Mouse (Mus musculus) C2C12 (cell line): ENCODE data around the gene Syncrip. TPM values are rescaled to one million over a fixed set of nuclear protein-coding genes. Genes with fewer than 3 reads are reported as not detected.

ENCODE experiments used
- H3K27me3 ChIP-seq: one replicate; pipeline ENCODE4 v1.6.1; 2011; ENCODE audit not compliant: control insufficient read depth, insufficient read depth, insufficient read length
- H3K36me3 ChIP-seq: one replicate; pipeline ENCODE4 v1.6.1; 2011; ENCODE audit not compliant: control insufficient read depth, insufficient read depth
- H3K4me3 ChIP-seq: one replicate; pipeline ENCODE4 v1.5.1; 2011; ENCODE audit warnings: mild to moderate bottlenecking, control low read depth; ENCODE audit not compliant: poor library complexity, insufficient read depth, severe bottlenecking
- H3K79me2 ChIP-seq: one replicate; pipeline ENCODE4 v1.6.1; 2011; ENCODE audit not compliant: control insufficient read depth, insufficient read depth
- H3K79me3 ChIP-seq: one replicate; pipeline ENCODE4 v1.6.1; 2011; ENCODE audit warnings: low read depth, control low read depth
- H3ac ChIP-seq: one replicate; pipeline ENCODE3; 2011; ENCODE audit warnings: low read depth; ENCODE audit not compliant: control insufficient read depth, insufficient read length
- CEBPB ChIP-seq: IDR thresholded peaks from one replicate; pipeline ENCODE4 v1.6.1; 2011; ENCODE audit warnings: low read depth, mild to moderate bottlenecking, control low read depth, moderate library complexity
- CTCF ChIP-seq: IDR thresholded peaks from one replicate; pipeline ENCODE4 v1.5.1; 2011; ENCODE audit not compliant: control insufficient read depth, insufficient read depth, insufficient read length
- FOSL1 ChIP-seq: IDR thresholded peaks from one replicate; pipeline ENCODE4 v1.8.0; 2011; ENCODE audit warnings: mild to moderate bottlenecking, low read length; ENCODE audit not compliant: poor library complexity, insufficient read depth, severe bottlenecking
- MAX ChIP-seq: IDR thresholded peaks from one replicate; pipeline ENCODE4 v1.6.1; 2011; ENCODE audit warnings: mild to moderate bottlenecking, control low read depth
- MYOD1 ChIP-seq: IDR thresholded peaks from one replicate; pipeline ENCODE4 v1.6.1; 2011; ENCODE audit warnings: low read depth; ENCODE audit not compliant: control insufficient read depth, insufficient read length
- MYOG ChIP-seq: IDR thresholded peaks from one replicate; pipeline ENCODE4 v1.6.1; 2011; ENCODE audit not compliant: control insufficient read depth, insufficient read length; ENCODE audit errors: extremely low read depth
- USF1 ChIP-seq: IDR thresholded peaks from one replicate; pipeline ENCODE4 v1.6.1; 2011; ENCODE audit warnings: low read depth, mild to moderate bottlenecking, control low read depth, moderate library complexity
- polyA plus RNA-seq: library from polyadenylated mRNA; unstranded; fragments of >200 nt; fragmentation: generic; extraction: Trizol; gene quantifications from one replicate; pipeline ENCODE4 v1.2.1, GENCODE M21; 2012; ENCODE audit warnings: missing spikeins

Gene Syncrip
- polyA plus RNA-seq, 1 experiment, result 66.9 TPM

DNA sequence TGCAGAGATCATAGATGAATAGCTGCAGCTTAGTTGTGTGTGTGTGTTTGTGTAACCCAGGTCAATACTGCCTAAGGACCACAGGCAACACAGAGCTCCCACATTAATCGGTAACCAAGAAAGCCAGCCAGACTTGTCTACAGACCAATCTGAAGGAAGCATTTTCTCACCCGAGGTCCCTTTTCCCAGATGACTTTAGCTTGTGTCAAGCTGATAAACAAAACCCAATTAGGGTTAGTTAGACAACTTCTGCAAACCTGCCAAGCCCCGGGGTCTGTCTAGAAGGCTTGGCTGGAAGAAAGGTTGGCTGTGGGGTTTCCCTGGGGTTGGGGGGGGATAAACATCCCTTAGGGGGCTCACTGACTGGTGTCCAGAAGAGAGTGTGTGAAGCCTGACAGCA lies 42.4 kb upstream of the Syncrip start:
- H3K79me3 ChIP-seq, result peaks cover 20% of the 10 kb centered on the region
- H3K27me3 ChIP-seq, result no peaks in the 10 kb centered on the region
- peaks cover 25% of the 10 kb centered on the region for H3K36me3 ChIP-seq
- no peak overlapping the region for H3K4me3 ChIP-seq
- no peak overlapping the region for H3ac ChIP-seq
- peaks cover 27% of the 10 kb centered on the region for H3K79me2 ChIP-seq
- no peak for TF ChIP-seq MYOG
- no peak for TF ChIP-seq MAX
- no peak for TF ChIP-seq USF1
- no peak for TF ChIP-seq MYOD1
- no peak for TF ChIP-seq CEBPB
- no peak for TF ChIP-seq FOSL1
- no peak for TF ChIP-seq CTCF

DNA sequence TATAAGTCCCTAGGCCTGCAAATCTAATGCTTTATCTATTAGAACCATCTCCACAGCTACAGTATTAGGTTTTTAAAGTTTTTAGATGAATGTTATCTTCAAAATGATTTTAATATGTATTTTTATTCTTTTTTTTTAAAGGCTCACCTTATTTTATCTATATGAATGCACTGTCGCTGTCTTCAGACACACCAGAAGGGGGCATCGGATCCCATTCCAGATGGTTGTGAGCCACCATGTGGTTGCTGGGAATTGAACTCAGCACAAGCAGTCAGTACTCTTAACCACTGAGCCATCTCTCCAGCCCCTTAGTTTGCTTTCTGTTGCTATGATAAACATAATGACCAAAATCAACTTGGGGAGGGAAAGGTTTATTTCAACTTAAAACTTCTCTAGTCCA lies 42.0 kb upstream of the Syncrip start:
- Histone ChIP-seq H3K4me3 (no peak overlapping the region), H3K27me3 (no peaks in the 10 kb centered on the region)

DNA sequence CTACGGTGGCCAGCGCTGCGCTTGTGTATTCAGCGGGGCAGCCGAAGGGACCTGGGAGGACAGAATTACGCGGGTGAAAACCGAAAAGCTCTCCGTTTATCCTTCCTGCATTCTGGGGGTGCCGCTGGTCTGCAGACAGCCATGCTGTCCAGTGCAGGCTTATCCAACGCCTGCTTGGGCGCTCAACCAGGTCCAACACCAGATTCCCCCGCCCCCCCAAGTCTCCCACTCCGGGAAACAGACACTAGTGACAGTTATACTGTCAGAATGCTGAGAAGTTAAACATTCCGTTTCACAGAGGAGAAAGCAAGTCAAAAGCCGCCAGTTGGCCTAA lies 40.9 kb upstream of the Syncrip start:
- Histone ChIP-seq H3ac (peak overlapping the region; percentile 69), H3K4me3 (peak overlapping the region; percentile 34), H3K79me3 (peaks cover 20% of the 10 kb centered on the region), H3K36me3 (peaks cover 25% of the 10 kb centered on the region), H3K79me2 (peaks cover 27% of the 10 kb centered on the region), H3K27me3 (no peaks in the 10 kb centered on the region)
- TF ChIP-seq FOSL1, result no peak
- no peak for TF ChIP-seq MYOG
- no peak for TF ChIP-seq MAX
- TF ChIP-seq CEBPB, result no peak
- no peak for TF ChIP-seq USF1
- TF ChIP-seq MYOD1, result no peak
- TF ChIP-seq CTCF, result no peak

More for the DNA sequence above, 42.0 kb upstream of the Syncrip start:
- Histone ChIP-seq H3ac (no peak overlapping the region), H3K79me2 (peaks cover 27% of the 10 kb centered on the region), H3K36me3 (peaks cover 25% of the 10 kb centered on the region), H3K79me3 (peaks cover 20% of the 10 kb centered on the region)
- TF ChIP-seq FOSL1, result no peak
- no peak for TF ChIP-seq CTCF
- TF ChIP-seq MAX, result no peak
- no peak for TF ChIP-seq MYOD1

DNA sequence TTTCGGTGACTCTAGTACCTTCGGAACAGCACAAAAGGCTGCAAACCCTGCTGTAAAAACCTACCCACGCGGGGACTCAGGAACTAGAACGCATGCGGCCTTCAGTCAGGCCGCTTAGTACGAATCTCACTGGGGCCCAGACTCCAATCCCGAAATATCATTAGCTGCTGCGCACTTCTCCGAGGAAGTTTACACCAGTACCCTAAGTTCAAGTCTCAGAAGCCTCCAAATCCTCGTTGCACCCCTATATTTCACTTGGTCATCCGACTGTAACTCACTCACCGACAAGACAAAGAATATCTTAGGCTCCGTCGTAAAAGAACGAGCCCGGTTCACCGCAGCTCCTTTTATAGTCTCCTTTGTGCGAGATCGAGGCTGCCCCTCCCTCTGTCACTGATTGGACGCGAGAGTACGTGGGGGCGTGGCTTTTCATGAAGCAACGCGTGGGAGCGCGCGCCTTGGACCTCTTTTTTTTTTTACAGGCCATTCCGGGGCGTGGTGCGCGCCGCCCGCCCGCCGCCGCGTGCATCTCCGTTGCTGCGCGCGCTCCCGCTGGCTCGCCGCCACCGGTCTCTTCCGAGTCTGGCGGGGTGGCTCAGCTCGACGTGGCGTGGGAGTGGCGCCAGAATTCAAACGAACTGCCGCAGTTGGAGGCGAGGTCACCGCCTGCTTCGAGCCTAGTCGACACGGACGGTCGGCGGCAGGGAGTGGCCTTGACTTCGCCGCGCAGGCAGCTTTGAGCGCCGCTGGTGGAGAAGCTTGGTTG lies 40.4 kb upstream of the Syncrip start:
- Histone ChIP-seq H3K79me2 (peaks cover 27% of the 10 kb centered on the region), H3K79me3 (peaks cover 20% of the 10 kb centered on the region), H3K4me3 (peak overlapping the region; percentile 68), H3K27me3 (no peaks in the 10 kb centered on the region), H3ac (peak overlapping the region; percentile 91), H3K36me3 (peaks cover 25% of the 10 kb centered on the region)
- no peak for TF ChIP-seq FOSL1
- no peak for TF ChIP-seq MYOD1
- TF ChIP-seq CEBPB, result peak; percentile 49
- peak; percentile 77 for TF ChIP-seq MAX
- peak; percentile 54 for TF ChIP-seq CTCF

DNA sequence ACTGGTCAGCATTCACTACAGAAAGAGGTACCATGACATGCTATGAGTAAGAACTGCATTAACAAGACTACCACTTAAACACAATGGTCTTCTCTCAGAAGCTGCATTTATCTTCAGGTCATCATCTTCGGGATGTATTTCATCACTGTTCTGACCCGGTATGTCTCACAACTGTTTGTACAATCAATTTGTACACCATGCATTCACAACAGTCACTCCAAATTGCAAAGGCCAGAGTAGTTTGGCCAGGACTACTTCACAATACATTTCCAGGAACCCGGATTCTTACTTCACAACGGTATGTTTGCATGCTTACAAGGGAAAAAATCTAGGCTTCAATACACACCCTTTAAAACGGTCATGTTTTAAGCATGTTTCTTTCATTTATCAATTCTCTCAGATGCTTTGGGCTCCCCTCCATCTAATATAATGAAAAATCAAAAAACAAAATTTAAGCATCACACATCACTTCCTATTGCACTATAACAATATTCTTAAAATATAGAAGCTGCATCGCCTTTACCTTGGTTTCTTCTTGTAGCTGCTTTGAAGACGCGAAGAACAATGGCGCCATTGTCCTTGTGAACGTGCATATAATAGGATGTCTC lies 39.7 kb upstream of the Syncrip start:
- peak overlapping the region; percentile 68 for H3K4me3 ChIP-seq
- TF ChIP-seq MYOG (no peak), CEBPB (no peak), FOSL1 (no peak), CTCF (no peak), MYOD1 (no peak), USF1 (no peak), MAX (no peak)
- peaks cover 20% of the 10 kb centered on the region for H3K79me3 ChIP-seq
- peaks cover 27% of the 10 kb centered on the region for H3K79me2 ChIP-seq
- H3K36me3 ChIP-seq, result peaks cover 25% of the 10 kb centered on the region
- no peaks in the 10 kb centered on the region for H3K27me3 ChIP-seq
- peak overlapping the region; percentile 91 for H3ac ChIP-seq
